Mouse (Mus musculus) forebrain, embryonic 14.5 days (tissue): ENCODE data around the gene Map1b. TPM values are rescaled to one million over a fixed set of nuclear protein-coding genes. Genes with fewer than 3 reads are reported as not detected.

Experiments
- ATAC-seq: fragments of 200-750 bp; cut with Nextera tagmentation; 2 replicates; pipeline ENCODE4 v1.8.0; 2017; ENCODE audit warnings: mild to moderate bottlenecking, moderate library complexity
- DNase-seq: peaks from one replicate; pipeline ENCODE4 v3.0.0-alpha.2; 2015; ENCODE audit warnings: low spot score
- H3K27ac ChIP-seq: fragments of 300-500 bp; sonication (generic); 2 replicates; pipeline ENCODE4 v1.5.1; 2014; ENCODE audit warnings: low read depth, mild to moderate bottlenecking, control low read depth, low read length, moderate library complexity
- H3K27me3 ChIP-seq: fragments of 300-500 bp; sonication (generic); replicated peaks from 2 replicates; pipeline ENCODE4 v1.6.1; 2014; ENCODE audit warnings: low read length, control low read depth, mixed read lengths; ENCODE audit not compliant: control insufficient read depth, insufficient read depth
- H3K36me3 ChIP-seq: fragments of 300-500 bp; sonication (generic); 2 replicates; pipeline ENCODE4 v1.6.1; 2014; ENCODE audit warnings: low read length, control low read depth; ENCODE audit not compliant: control insufficient read depth, insufficient read depth
- H3K4me1 ChIP-seq: fragments of 300-500 bp; sonication (generic); 2 replicates; pipeline ENCODE4 v1.6.1; 2014; ENCODE audit warnings: antibody characterized with exemption, low read length, control low read depth; ENCODE audit not compliant: control insufficient read depth, insufficient read depth
- H3K4me2 ChIP-seq: fragments of 300-500 bp; sonication (generic); 2 replicates; pipeline ENCODE4 v1.6.1; 2014; ENCODE audit warnings: mild to moderate bottlenecking, control low read depth, low read length
- H3K4me3 ChIP-seq: fragments of 300-500 bp; sonication (generic); 2 replicates; pipeline ENCODE4 v1.5.1; 2014; ENCODE audit warnings: low read depth, low read length, control low read depth
- H3K9ac ChIP-seq: fragments of 300-500 bp; sonication (generic); 2 replicates; pipeline ENCODE4 v1.6.1; 2014; ENCODE audit warnings: mild to moderate bottlenecking, low read length, control low read depth, moderate library complexity
- H3K9me3 ChIP-seq: fragments of 300-500 bp; sonication (generic); replicated peaks from 2 replicates; pipeline ENCODE4 v1.6.1; 2016; ENCODE audit warnings: low read length, control low read depth, mixed read lengths; ENCODE audit not compliant: control insufficient read depth
- WGBS: fragments of 180-500 bp; shearing (Covaris S2); extraction: QIAGEN DNeasy Blood & Tissue Kit; methylation state at CpG from one replicate; pipeline ENCODE4 v1.1.7; 2014; 5-methylcytosine and 5-hydroxymethylcytosine counted together
- polyA plus RNA-seq: library from polyadenylated mRNA; unstranded; fragments of >200 nt; fragmentation: Nextera tagmentation; extraction: Ambion mirVana; gene quantifications from 2 replicates; pipeline ENCODE4 v1.2.1, GENCODE M21; 2014

Map1b gene
- polyA plus RNA-seq, 1 experiment from 2014 or later: 1,380 TPM

GRCm38 (mm10) chr13:99458658-99459386 lies 57.5 kb downstream of the Map1b start:
- peak; percentile 97 for DNase-seq
- Histone ChIP-seq H3K4me1 (peaks cover 24% of the 10 kb centered on the region), H3K27ac (peak overlapping the region; percentile 88), H3K4me3 (no peak overlapping the region), H3K36me3 (peaks cover 22% of the 10 kb centered on the region), H3K27me3 (no peaks in the 10 kb centered on the region), H3K9me3 (no peaks in the 10 kb centered on the region), H3K4me2 (peak overlapping the region; percentile 1; the same call in 1 of the 2 replicates), H3K9ac (no peak overlapping the region)
- 22% methylated on average over 12 of the region's 12 CpGs for WGBS
- ATAC-seq: peak; percentile 94

DNA sequence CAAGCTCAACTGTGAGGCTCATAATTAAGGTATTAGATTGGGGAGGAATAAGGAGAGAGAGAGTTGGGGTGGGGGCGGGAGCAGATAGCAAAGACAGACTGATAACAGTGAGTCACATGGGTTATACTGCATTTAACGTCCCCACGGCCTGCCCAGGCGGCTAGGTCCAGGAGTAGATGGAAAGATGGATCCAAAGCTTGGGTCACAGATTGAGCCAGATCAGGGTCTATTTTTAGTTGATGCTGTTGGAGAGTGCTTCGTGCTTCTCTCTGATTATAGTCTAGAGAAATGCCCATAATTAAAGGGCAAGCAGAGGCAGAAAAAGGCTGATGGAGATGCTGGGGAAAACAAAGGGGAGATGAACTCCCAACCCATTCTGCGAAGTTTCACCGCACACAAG lies 61.4 kb downstream of the Map1b start:
- H3K4me1 ChIP-seq: peaks cover 36% of the 10 kb centered on the region
- H3K4me3 ChIP-seq: no peak overlapping the region
- no peaks in the 10 kb centered on the region for H3K9me3 ChIP-seq
- peaks cover 8% of the 10 kb centered on the region for H3K36me3 ChIP-seq
- ATAC-seq: no peak
- no peak overlapping the region for H3K4me2 ChIP-seq
- DNase-seq: no peak
- H3K27ac ChIP-seq: no peak overlapping the region
- no peaks in the 10 kb centered on the region for H3K27me3 ChIP-seq
- no peak overlapping the region for H3K9ac ChIP-seq
- WGBS: 86% methylated on average over 7 of the region's 7 CpGs

DNA sequence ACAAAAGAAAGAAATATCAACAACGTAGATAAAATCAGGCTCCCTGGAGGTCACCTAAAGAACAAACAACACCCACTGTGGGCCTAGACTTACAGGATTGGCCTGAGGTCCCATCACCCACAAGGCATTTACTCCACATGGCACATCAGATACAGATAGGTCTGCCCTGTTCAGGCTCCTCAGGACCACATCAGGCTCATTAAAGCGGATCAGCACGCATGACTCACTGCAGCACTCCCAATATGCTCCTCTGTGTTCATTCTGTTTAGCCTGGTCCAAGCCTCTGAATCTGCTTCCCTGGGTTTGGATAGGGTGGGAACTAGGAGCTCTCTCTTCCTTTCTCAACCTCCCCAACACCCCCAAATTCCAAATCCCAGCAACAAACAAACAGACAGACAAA lies 63.9 kb downstream of the Map1b start:
- Histone ChIP-seq H3K27me3 (no peaks in the 10 kb centered on the region), H3K4me3 (no peak overlapping the region), H3K4me1 (peaks cover 35% of the 10 kb centered on the region), H3K27ac (no peak overlapping the region), H3K36me3 (peaks cover 7% of the 10 kb centered on the region), H3K9me3 (no peaks in the 10 kb centered on the region), H3K4me2 (no peak overlapping the region), H3K9ac (no peak overlapping the region)
- 84% methylated on average over 3 of the region's 3 CpGs for WGBS
- no peak for DNase-seq
- ATAC-seq: no peak

DNA sequence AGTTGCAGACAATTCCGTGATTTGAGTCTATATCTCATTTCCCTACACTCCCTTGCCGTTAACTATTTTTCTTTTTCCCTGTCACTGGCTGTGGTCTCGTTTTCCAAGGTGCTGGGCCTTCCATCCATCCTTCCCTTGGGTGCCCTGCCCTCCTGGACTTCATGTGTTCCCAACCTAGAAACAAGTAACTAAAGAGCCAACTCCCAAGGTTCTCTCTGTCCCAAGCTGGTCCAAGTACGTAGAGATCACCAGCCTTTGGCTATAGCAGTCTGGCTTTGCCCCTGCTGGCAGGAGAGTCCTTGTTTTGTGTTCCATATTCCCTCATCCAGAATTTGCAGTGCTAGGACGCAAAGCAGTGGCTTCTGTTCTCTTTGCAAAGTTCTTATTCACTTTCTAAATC lies 65.1 kb downstream of the Map1b start:
- Histone ChIP-seq H3K4me1 (peaks cover 43% of the 10 kb centered on the region), H3K4me3 (no peak overlapping the region), H3K27me3 (no peaks in the 10 kb centered on the region), H3K4me2 (no peak overlapping the region), H3K36me3 (peaks cover 3% of the 10 kb centered on the region; the same call in 1 of the 2 replicates), H3K27ac (peak overlapping the region; percentile 58; the same call in 1 of the 2 replicates), H3K9ac (no peak overlapping the region), H3K9me3 (no peaks in the 10 kb centered on the region)
- WGBS: 77% methylated on average over 5 of the region's 5 CpGs
- ATAC-seq (no peak), DNase-seq (no peak)

DNA sequence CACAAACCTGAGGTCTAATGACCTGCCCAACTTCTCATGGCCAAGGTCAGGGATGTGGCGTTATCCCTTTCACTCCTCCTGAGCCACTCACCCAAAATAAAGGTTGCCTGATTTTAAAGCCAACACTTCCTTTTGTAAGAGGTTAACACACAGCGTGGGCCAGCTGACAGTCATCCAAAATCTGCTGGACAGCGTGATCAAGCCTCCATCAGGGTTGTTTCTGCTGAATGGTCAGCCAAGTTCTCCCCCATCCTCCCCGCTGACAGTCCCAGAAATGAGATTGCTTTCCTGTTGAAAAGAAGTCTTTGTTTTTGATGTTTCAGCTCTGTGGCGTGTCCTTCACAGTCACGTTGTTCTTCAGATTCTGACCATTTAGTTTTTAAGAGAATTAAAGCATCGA lies 65.6 kb downstream of the Map1b start:
- Histone ChIP-seq H3K27ac (0 out of 2 replicates have a peak overlapping the region, but pooled peaks have one; percentile 18), H3K4me3 (no peak overlapping the region), H3K9ac (no peak overlapping the region), H3K4me1 (peaks cover 46% of the 10 kb centered on the region), H3K27me3 (no peaks in the 10 kb centered on the region), H3K9me3 (no peaks in the 10 kb centered on the region), H3K36me3 (peaks cover 3% of the 10 kb centered on the region; the same call in 1 of the 2 replicates), H3K4me2 (no peak overlapping the region)
- no peak for ATAC-seq
- 60% methylated on average over 7 of the region's 7 CpGs for WGBS
- no peak for DNase-seq

GRCm38 (mm10) chr13:99449547-99449946 lies 66.8 kb downstream of the Map1b start:
- Histone ChIP-seq H3K27me3 (no peaks in the 10 kb centered on the region), H3K4me1 (peaks cover 55% of the 10 kb centered on the region), H3K4me3 (no peak overlapping the region), H3K9ac (no peak overlapping the region), H3K4me2 (no peak overlapping the region), H3K36me3 (peaks cover 3% of the 10 kb centered on the region; the same call in 1 of the 2 replicates), H3K9me3 (no peaks in the 10 kb centered on the region), H3K27ac (no peak overlapping the region)
- no peak for DNase-seq
- ATAC-seq: no peak
- WGBS: 91% methylated on average over 4 of the region's 4 CpGs

DNA sequence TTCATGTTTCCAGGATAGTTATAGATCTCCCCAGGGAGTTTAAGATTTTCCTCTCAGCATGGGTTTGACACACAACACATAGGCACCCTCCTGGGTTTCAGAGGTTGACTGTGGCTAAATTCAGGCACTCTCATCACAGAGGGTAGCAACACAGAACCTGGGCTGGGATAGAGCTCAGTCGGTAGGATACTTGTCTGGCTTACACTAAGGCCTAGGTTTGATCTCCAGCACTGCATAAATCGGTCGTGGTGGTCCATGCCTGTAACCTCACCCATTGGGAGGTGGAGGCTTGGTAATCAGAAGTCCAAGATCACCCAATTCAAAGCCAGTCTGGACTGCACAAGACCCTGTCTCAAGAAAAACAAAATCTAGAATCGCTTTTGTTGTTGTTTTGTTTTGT lies 68.1 kb downstream of the Map1b start:
- no peaks in the 10 kb centered on the region for H3K27me3 ChIP-seq
- peak overlapping the region; percentile 54; the same call in 1 of the 2 replicates for H3K4me2 ChIP-seq
- peaks cover 6% of the 10 kb centered on the region for H3K36me3 ChIP-seq
- H3K4me3 ChIP-seq: no peak overlapping the region
- no peak for ATAC-seq
- WGBS: 27% methylated on average over 4 of the region's 4 CpGs
- no peak for DNase-seq
- peaks cover 66% of the 10 kb centered on the region for H3K4me1 ChIP-seq
- no peaks in the 10 kb centered on the region for H3K9me3 ChIP-seq
- no peak overlapping the region for H3K9ac ChIP-seq
- peak overlapping the region; percentile 92 for H3K27ac ChIP-seq

- Histone ChIP-seq H3K9me3 (no peaks in the 10 kb centered on the region), H3K4me2 (peak overlapping the region; percentile 54), H3K4me3 (peak overlapping the region; percentile 34), H3K36me3 (peaks cover 13% of the 10 kb centered on the region; the same call in 1 of the 2 replicates), H3K9ac (peak overlapping the region; percentile 70), H3K4me1 (peaks cover 73% of the 10 kb centered on the region), H3K27me3 (no peaks in the 10 kb centered on the region), H3K27ac (peak overlapping the region; percentile 92)
- DNase-seq (peak; percentile 84), ATAC-seq (peak; percentile 24)
- 8% methylated on average over 11 of the region's 11 CpGs for WGBS
Measured at GRCm38 (mm10) chr13:99447403-99448199, 68.7 kb downstream of the Map1b start.
